Mouse (Mus musculus) stomach, embryonic 16.5 days (tissue): ENCODE measurements at regions not wholly inside any gene's neighbourhood (a gene's known extent, or its start where the extent isn't known, plus 50 kb on each side); places are given as distances from the start of the nearest gene placed in this dataset.

Experiments
- ATAC-seq: fragments of 200-750 bp; cut with Nextera tagmentation; 2 replicates; pipeline ENCODE4 v1.8.0; 2017; ENCODE audit warnings: moderate number of reproducible peaks, moderate TSS enrichment; ENCODE audit not compliant: insufficient read depth, low FRiP score
- H3K27ac ChIP-seq: fragments of 300-500 bp; sonication (generic); 2 replicates; pipeline ENCODE4 v1.5.1; 2014; ENCODE audit warnings: low read length
- H3K27me3 ChIP-seq: fragments of 300-500 bp; sonication (generic); 2 replicates; pipeline ENCODE4 v1.6.1; 2014; ENCODE audit warnings: low read length, control low read depth, mixed read lengths; ENCODE audit not compliant: control insufficient read depth, insufficient read depth
- H3K36me3 ChIP-seq: fragments of 300-500 bp; sonication (generic); 2 replicates; pipeline ENCODE4 v1.6.1; 2014; ENCODE audit warnings: low read length; ENCODE audit not compliant: control insufficient read depth, insufficient read depth
- H3K4me1 ChIP-seq: fragments of 300-500 bp; sonication (generic); 2 replicates; pipeline ENCODE4 v1.6.1; 2014; ENCODE audit warnings: low read length, control low read depth, mixed read lengths; ENCODE audit not compliant: control insufficient read depth, insufficient read depth
- H3K4me2 ChIP-seq: fragments of 300-500 bp; sonication (generic); 2 replicates; pipeline ENCODE4 v1.6.1; 2014; ENCODE audit warnings: low read depth, low read length, mixed read lengths
- H3K4me3 ChIP-seq: fragments of 300-500 bp; sonication (generic); replicated peaks from 2 replicates; pipeline ENCODE4 v1.5.1; 2014; ENCODE audit warnings: mild to moderate bottlenecking, low read length
- H3K9ac ChIP-seq: fragments of 300-500 bp; sonication (generic); 2 replicates; pipeline ENCODE4 v1.6.1; 2014; ENCODE audit warnings: low read length
- H3K9me3 ChIP-seq: fragments of 300-500 bp; sonication (generic); replicated peaks from 2 replicates; pipeline ENCODE4 v1.6.1; 2016; ENCODE audit warnings: low read length, control low read depth; ENCODE audit not compliant: control insufficient read depth
- WGBS: fragments of 180-500 bp; shearing (Covaris S2); extraction: QIAGEN DNeasy Blood & Tissue Kit; methylation state at CpG from one replicate; pipeline ENCODE4 v1.1.7; 2014; 5-methylcytosine and 5-hydroxymethylcytosine counted together

GRCm38 (mm10) chr12:29237516-29237915, 290.7 kb upstream of the Myt1l start:
- Histone ChIP-seq H3K4me1 (no peaks in the 10 kb centered on the region), H3K27me3 (no peaks in the 10 kb centered on the region), H3K4me3 (no peak overlapping the region), H3K9ac (no peak overlapping the region), H3K9me3 (no peaks in the 10 kb centered on the region), H3K4me2 (no peak overlapping the region), H3K36me3 (no peaks in the 10 kb centered on the region), H3K27ac (no peak overlapping the region)
- WGBS, result 59% methylated on average over 5 of the region's 5 CpGs
- no peak for ATAC-seq

DNA sequence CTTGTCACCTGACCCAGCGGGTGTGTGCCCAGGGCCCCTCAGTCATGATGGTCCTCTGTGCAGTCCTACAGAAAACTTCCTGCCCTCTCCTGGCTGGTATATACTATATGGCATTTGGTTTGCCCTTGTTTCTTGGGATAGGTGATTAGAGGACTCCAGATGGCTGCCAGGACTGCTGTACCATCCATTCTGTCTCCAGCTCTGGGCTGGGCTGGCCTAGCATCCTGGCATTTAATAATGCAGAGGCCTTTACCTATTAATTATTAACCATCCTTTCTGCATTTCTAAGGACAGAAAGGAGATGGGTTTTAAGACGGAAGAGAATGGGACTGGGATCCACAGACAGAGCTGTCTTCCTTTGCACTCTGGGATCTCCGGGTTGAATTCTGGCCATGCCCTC, 288.7 kb upstream of the Myt1l start:
- no peaks in the 10 kb centered on the region for H3K27me3 ChIP-seq
- H3K9me3 ChIP-seq, result no peaks in the 10 kb centered on the region
- ATAC-seq, result no peak
- no peak overlapping the region for H3K9ac ChIP-seq
- no peak overlapping the region for H3K4me3 ChIP-seq
- H3K27ac ChIP-seq, result no peak overlapping the region
- no peak overlapping the region for H3K4me2 ChIP-seq
- 64% methylated on average over 3 of the region's 3 CpGs for WGBS
- no peaks in the 10 kb centered on the region for H3K36me3 ChIP-seq
- no peaks in the 10 kb centered on the region for H3K4me1 ChIP-seq

DNA sequence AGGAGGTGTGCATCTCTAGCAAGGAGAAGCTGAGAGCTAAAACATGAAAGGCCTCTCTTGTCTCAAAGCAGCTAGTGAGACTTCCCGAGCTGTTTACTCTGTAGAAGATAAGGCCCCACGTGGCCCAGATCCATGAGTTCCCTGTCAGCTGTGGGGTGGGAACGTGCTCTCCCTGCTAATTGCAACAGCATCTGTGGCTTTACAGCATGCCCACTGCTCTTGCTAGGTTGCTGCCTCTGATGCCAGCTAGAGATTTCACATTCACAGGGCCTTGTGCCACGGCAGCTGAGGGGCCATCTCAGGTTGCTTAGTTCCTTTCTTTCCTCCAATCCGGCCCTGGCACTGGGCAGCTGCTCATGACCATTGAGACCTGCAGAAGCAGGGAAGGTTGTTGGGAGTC, 288.2 kb upstream of the Myt1l start:
- peak; percentile 38; the same call in 1 of the 2 replicates for ATAC-seq
- no peaks in the 10 kb centered on the region for H3K36me3 ChIP-seq
- H3K4me2 ChIP-seq, result no peak overlapping the region

GRCm38 (mm10) chr12:29243087-29243486, 285.1 kb upstream of the Myt1l start:
- H3K9me3 ChIP-seq, result no peaks in the 10 kb centered on the region
- 79% methylated on average over 5 of the region's 5 CpGs for WGBS
- no peak overlapping the region for H3K9ac ChIP-seq
- no peak for ATAC-seq
- no peaks in the 10 kb centered on the region for H3K4me1 ChIP-seq
- no peaks in the 10 kb centered on the region for H3K27me3 ChIP-seq
- no peak overlapping the region for H3K4me3 ChIP-seq
- H3K27ac ChIP-seq, result no peak overlapping the region
- no peaks in the 10 kb centered on the region for H3K36me3 ChIP-seq
- H3K4me2 ChIP-seq, result no peak overlapping the region

More for the DNA sequence above, 288.2 kb upstream of the Myt1l start:
- no peaks in the 10 kb centered on the region for H3K27me3 ChIP-seq
- no peak overlapping the region for H3K9ac ChIP-seq
- no peaks in the 10 kb centered on the region for H3K9me3 ChIP-seq
- WGBS, result 20% methylated on average over 5 of the region's 5 CpGs
- H3K27ac ChIP-seq, result no peak overlapping the region
- H3K4me1 ChIP-seq, result no peaks in the 10 kb centered on the region
- H3K4me3 ChIP-seq, result no peak overlapping the region

DNA sequence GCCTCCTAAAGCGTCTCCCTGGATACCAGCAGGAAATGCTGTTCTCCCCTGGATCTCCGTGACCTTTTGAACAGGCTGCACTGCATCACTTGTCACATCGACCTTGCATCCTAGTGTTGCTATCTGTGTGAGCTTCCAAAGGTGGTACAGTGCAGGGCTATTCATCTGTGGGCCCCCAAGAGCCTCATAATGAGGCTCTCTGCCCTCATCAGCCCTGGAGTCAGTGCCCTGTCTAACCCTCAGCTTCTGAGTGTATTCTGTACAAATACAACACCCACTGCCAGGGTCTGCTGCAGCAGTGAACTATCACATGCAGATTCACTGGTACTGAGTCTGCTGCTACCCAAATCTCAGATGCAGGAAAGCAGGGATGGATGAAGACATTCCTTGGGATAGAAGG, 282.1 kb upstream of the Myt1l start:
- no peak overlapping the region for H3K9ac ChIP-seq
- no peaks in the 10 kb centered on the region for H3K36me3 ChIP-seq
- no peaks in the 10 kb centered on the region for H3K27me3 ChIP-seq
- no peak for ATAC-seq
- no peak overlapping the region for H3K4me2 ChIP-seq
- 38% methylated on average over 3 of the region's 3 CpGs for WGBS
- H3K9me3 ChIP-seq, result no peaks in the 10 kb centered on the region
- H3K4me1 ChIP-seq, result no peaks in the 10 kb centered on the region
- H3K27ac ChIP-seq, result no peak overlapping the region
- no peak overlapping the region for H3K4me3 ChIP-seq

- H3K36me3 ChIP-seq, result no peaks in the 10 kb centered on the region
- no peaks in the 10 kb centered on the region for H3K27me3 ChIP-seq
- H3K4me3 ChIP-seq, result no peak overlapping the region
- no peak overlapping the region for H3K27ac ChIP-seq
- H3K9ac ChIP-seq, result no peak overlapping the region
- no peaks in the 10 kb centered on the region for H3K4me1 ChIP-seq
- 39% methylated on average over 5 of the region's 5 CpGs for WGBS
- no peak overlapping the region for H3K4me2 ChIP-seq
- H3K9me3 ChIP-seq, result no peaks in the 10 kb centered on the region
- no peak for ATAC-seq
Observed at GRCm38 (mm10) chr12:29247356-29247755, 280.8 kb upstream of the Myt1l start.

- ATAC-seq, result no peak
- Histone ChIP-seq H3K9ac (no peak overlapping the region), H3K4me3 (no peak overlapping the region), H3K4me1 (no peaks in the 10 kb centered on the region), H3K36me3 (no peaks in the 10 kb centered on the region), H3K9me3 (no peaks in the 10 kb centered on the region), H3K4me2 (no peak overlapping the region), H3K27me3 (no peaks in the 10 kb centered on the region), H3K27ac (no peak overlapping the region)
- WGBS, result 82% methylated on average over 10 of the region's 10 CpGs
Observed at GRCm38 (mm10) chr12:29248459-29248858, 279.7 kb upstream of the Myt1l start.

- H3K4me1 ChIP-seq, result peaks cover 8% of the 10 kb centered on the region
- 78% methylated on average over 4 of the region's 4 CpGs for WGBS
- ATAC-seq, result no peak
- no peak overlapping the region for H3K4me2 ChIP-seq
- no peak overlapping the region for H3K9ac ChIP-seq
- H3K27ac ChIP-seq, result no peak overlapping the region
- H3K9me3 ChIP-seq, result no peaks in the 10 kb centered on the region
- no peak overlapping the region for H3K4me3 ChIP-seq
- no peaks in the 10 kb centered on the region for H3K27me3 ChIP-seq
- H3K36me3 ChIP-seq, result no peaks in the 10 kb centered on the region
Observed at GRCm38 (mm10) chr12:29256103-29256502, 272.1 kb upstream of the Myt1l start.

- H3K27ac ChIP-seq, result no peak overlapping the region
- H3K9ac ChIP-seq, result no peak overlapping the region
- H3K4me2 ChIP-seq, result no peak overlapping the region
- H3K36me3 ChIP-seq, result no peaks in the 10 kb centered on the region
- peaks cover 8% of the 10 kb centered on the region for H3K4me1 ChIP-seq
- no peaks in the 10 kb centered on the region for H3K9me3 ChIP-seq
- H3K4me3 ChIP-seq, result no peak overlapping the region
- 35% methylated on average over 7 of the region's 7 CpGs for WGBS
- ATAC-seq, result no peak
- no peaks in the 10 kb centered on the region for H3K27me3 ChIP-seq
Observed at GRCm38 (mm10) chr12:29257011-29257734, 271.0 kb upstream of the Myt1l start.
